Mouse (Mus musculus) limb, embryonic 14.5 days (tissue): Measurements from ENCODE around the gene Fzd7. TPM values are rescaled to one million over a fixed set of nuclear protein-coding genes. Genes with fewer than 3 reads are reported as not detected.

Experiments
- ATAC-seq: fragments of 200-750 bp; cut with Nextera tagmentation; 2 replicates; pipeline ENCODE4 v1.8.0; 2017; ENCODE audit warnings: low read depth, moderate number of reproducible peaks, moderate TSS enrichment; ENCODE audit not compliant: low FRiP score
- DNase-seq: peaks from one replicate; pipeline ENCODE4 v3.0.0-alpha.2; 2015; ENCODE audit warnings: low spot score
- H3K27ac ChIP-seq: fragments of 300-500 bp; sonication (generic); replicated peaks from 2 replicates; pipeline ENCODE4 v1.5.1; 2014; ENCODE audit warnings: low read depth, mild to moderate bottlenecking, low read length, moderate library complexity, mixed read lengths
- H3K27me3 ChIP-seq: fragments of 300-500 bp; sonication (generic); 2 replicates; pipeline ENCODE4 v1.6.1; 2014; ENCODE audit warnings: low read length, mixed read lengths; ENCODE audit not compliant: control insufficient read depth, insufficient read depth
- H3K36me3 ChIP-seq: fragments of 300-500 bp; sonication (generic); 2 replicates; pipeline ENCODE4 v1.6.1; 2014; ENCODE audit warnings: mild to moderate bottlenecking, low read length, moderate library complexity, mixed read lengths; ENCODE audit not compliant: control insufficient read depth, insufficient read depth
- H3K4me1 ChIP-seq: fragments of 300-500 bp; sonication (generic); 2 replicates; pipeline ENCODE4 v1.6.1; 2014; ENCODE audit warnings: antibody characterized with exemption, low read length, mixed read lengths; ENCODE audit not compliant: control insufficient read depth, insufficient read depth
- H3K4me2 ChIP-seq: fragments of 300-500 bp; sonication (generic); replicated peaks from 2 replicates; pipeline ENCODE4 v1.6.1; 2014; ENCODE audit warnings: low read depth, mild to moderate bottlenecking, low read length, moderate library complexity; ENCODE audit not compliant: severe bottlenecking
- H3K4me3 ChIP-seq: fragments of 300-500 bp; sonication (generic); replicated peaks from 2 replicates; pipeline ENCODE4 v1.5.1; 2014; ENCODE audit warnings: low read length
- H3K9ac ChIP-seq: fragments of 300-500 bp; sonication (generic); 2 replicates; pipeline ENCODE4 v1.6.1; 2014; ENCODE audit warnings: mild to moderate bottlenecking, low read depth, low read length, moderate library complexity; ENCODE audit not compliant: severe bottlenecking
- H3K9me3 ChIP-seq: fragments of 300-500 bp; sonication (generic); 2 replicates; pipeline ENCODE4 v1.6.1; 2016; ENCODE audit warnings: low read length; ENCODE audit not compliant: control insufficient read depth
- POLR2A ChIP-seq: fragments of 200-500 bp; IDR thresholded peaks from 2 replicates; pipeline ENCODE4 v1.8.0; 2012; ENCODE audit warnings: inconsistent platforms, mild to moderate bottlenecking, moderate library complexity, borderline replicate concordance; ENCODE audit not compliant: insufficient read depth, insufficient read length; ENCODE audit errors: extremely low read depth
- WGBS: fragments of 180-500 bp; shearing (Covaris S2); extraction: QIAGEN DNeasy Blood & Tissue Kit; methylation state at CpG from one replicate; pipeline ENCODE4 v1.1.7; 2014; 5-methylcytosine and 5-hydroxymethylcytosine counted together
- polyA plus RNA-seq, 2 experiments: library from polyadenylated mRNA; depleted of rRNA in 1 of 2; stranded (reverse) in 1 of 2; unstranded in 1 of 2; fragments of >200 nt; fragmentation: Nextera tagmentation in 1 of 2; extraction: Ambion mirVana in 1 of 2; gene quantifications; 2 replicates each; pipeline versions ENCODE4 v1.2.1 to v1.2.3; 2012 to 2014

Fzd7 gene
- polyA plus RNA-seq, 2 experiments, result 14.8 to 27.5 TPM

- no peak for TF ChIP-seq POLR2A
- H3K9me3 ChIP-seq, result no peaks in the 10 kb centered on the region
- H3K4me1 ChIP-seq, result no peaks in the 10 kb centered on the region
- no peaks in the 10 kb centered on the region for H3K27me3 ChIP-seq
- H3K27ac ChIP-seq, result no peak overlapping the region
- 76% methylated on average over 2 of the region's 2 CpGs for WGBS
- no peak overlapping the region for H3K9ac ChIP-seq
- DNase-seq, result no peak
- no peaks in the 10 kb centered on the region for H3K36me3 ChIP-seq
- H3K4me3 ChIP-seq, result no peak overlapping the region
- ATAC-seq, result no peak
- H3K4me2 ChIP-seq, result no peak overlapping the region
These were observed 20.1 kb downstream of the Fzd7 start for GRCm38 (mm10) chr1:59502355-59502754.

- H3K27ac ChIP-seq, result no peak overlapping the region
- ATAC-seq, result no peak
- no peaks in the 10 kb centered on the region for H3K9me3 ChIP-seq
These were observed 21.6 kb downstream of the Fzd7 start for GRCm38 (mm10) chr1:59503659-59504301.

GRCm38 (mm10) chr1:59504302-59504700 lies 22.1 kb downstream of the Fzd7 start:
- WGBS, result 70% methylated on average over 2 of the region's 2 CpGs
- TF ChIP-seq POLR2A, result no peak
- H3K36me3 ChIP-seq, result no peaks in the 10 kb centered on the region
- H3K9me3 ChIP-seq, result no peaks in the 10 kb centered on the region
- no peaks in the 10 kb centered on the region for H3K27me3 ChIP-seq
- DNase-seq (no peak), ATAC-seq (no peak)
- H3K4me2 ChIP-seq, result no peak overlapping the region
- no peak overlapping the region for H3K9ac ChIP-seq
- no peak overlapping the region for H3K27ac ChIP-seq
- peaks cover 11% of the 10 kb centered on the region for H3K4me1 ChIP-seq
- H3K4me3 ChIP-seq, result no peak overlapping the region

More at GRCm38 (mm10) chr1:59503659-59504301, 21.6 kb downstream of the Fzd7 start:
- Histone ChIP-seq H3K36me3 (no peaks in the 10 kb centered on the region), H3K4me1 (peaks cover 9% of the 10 kb centered on the region), H3K27me3 (no peaks in the 10 kb centered on the region), H3K4me2 (no peak overlapping the region), H3K4me3 (no peak overlapping the region), H3K9ac (no peak overlapping the region)
- no peak for DNase-seq
- TF ChIP-seq POLR2A, result no peak
- WGBS, result 40% methylated on average over 7 of the region's 7 CpGs

- DNase-seq (peak; percentile 71), ATAC-seq (no peak)
- no peak overlapping the region; the same call in 1 of the 2 replicates for H3K4me2 ChIP-seq
- H3K36me3 ChIP-seq, result no peaks in the 10 kb centered on the region
- peaks cover 11% of the 10 kb centered on the region for H3K4me1 ChIP-seq
- H3K9me3 ChIP-seq, result no peaks in the 10 kb centered on the region
- H3K4me3 ChIP-seq, result no peak overlapping the region
- no peak overlapping the region for H3K9ac ChIP-seq
- H3K27ac ChIP-seq, result no peak overlapping the region; the same call in 1 of the 2 replicates
- H3K27me3 ChIP-seq, result no peaks in the 10 kb centered on the region
- WGBS, result 17% methylated on average over 17 of the region's 17 CpGs
- TF ChIP-seq POLR2A, result no peak
These were observed 26.4 kb downstream of the Fzd7 start for GRCm38 (mm10) chr1:59508463-59509139.

- H3K4me2 ChIP-seq, result no peak overlapping the region
- no peaks in the 10 kb centered on the region for H3K9me3 ChIP-seq
- H3K9ac ChIP-seq, result no peak overlapping the region
- peaks cover 15% of the 10 kb centered on the region for H3K4me1 ChIP-seq
- 61% methylated on average over 9 of the region's 9 CpGs for WGBS
- DNase-seq (no peak), ATAC-seq (no peak)
- no peak for TF ChIP-seq POLR2A
- no peaks in the 10 kb centered on the region for H3K27me3 ChIP-seq
- no peak overlapping the region for H3K27ac ChIP-seq
- H3K4me3 ChIP-seq, result no peak overlapping the region
- no peaks in the 10 kb centered on the region for H3K36me3 ChIP-seq
These were observed 29.5 kb downstream of the Fzd7 start for GRCm38 (mm10) chr1:59511566-59512270.
